In genomic region chr9:67620945-67621344, GRCm38 (mm10) we compare ENCODE assay signal across 21 mouse cellular contexts.
DNase-seq lines count a peak whose midpoint lies in the region; ATAC-seq lines count a peak whose summit lies in the region.
"Had no signal": no experiment of that assay in that cellular context is flagged by ENCODE, and none has a peak within 500 bp of the region (broad histone marks: within the 10 kb centered on the region; RNA-seq: fewer than 3 reads in every experiment).

No protein-coding gene starts in this region.

- H3K4me3 ChIP-seq in embryonic facial prominence, embryonic 12.5 days, result no peak overlapping the region
- H3K4me3 ChIP-seq in limb, embryonic 11.5 days (ENCODE audit: low read depth, low read length), result no peak overlapping the region
- no peak overlapping the region for H3K4me3 ChIP-seq in kidney, embryonic 16.5 days (ENCODE audit: low read length)
- H3K4me3 ChIP-seq: forebrain, embryonic 10.5 days; heart, embryonic 13.5 days; hindbrain, embryonic 15.5 days had no signal

- H3K9me3 ChIP-seq in embryonic facial prominence, embryonic 12.5 days, result no peaks in the 10 kb centered on the region
- no peaks in the 10 kb centered on the region for H3K9me3 ChIP-seq in limb, embryonic 11.5 days (ENCODE audit: control insufficient read depth, low read length)
- H3K9me3 ChIP-seq in kidney, embryonic 16.5 days (ENCODE audit: low read length), result no peaks in the 10 kb centered on the region
- H3K9me3 ChIP-seq: forebrain, embryonic 10.5 days; heart, embryonic 13.5 days; hindbrain, embryonic 15.5 days had no signal

- no peak overlapping the region for H3K4me2 ChIP-seq in embryonic facial prominence, embryonic 12.5 days (replicated peaks)
- H3K4me2 ChIP-seq in limb, embryonic 11.5 days (ENCODE audit: low read depth, severe bottlenecking), result no peak overlapping the region
- no peak overlapping the region for H3K4me2 ChIP-seq in kidney, embryonic 16.5 days (replicated peaks; ENCODE audit: low read depth, low read length)
- H3K4me2 ChIP-seq: heart, embryonic 13.5 days; hindbrain, embryonic 15.5 days had no signal

- H3K27me3 ChIP-seq in embryonic facial prominence, embryonic 12.5 days, result no peaks in the 10 kb centered on the region
- H3K27me3 ChIP-seq in limb, embryonic 11.5 days (ENCODE audit: control insufficient read depth, insufficient read depth, low read length), result no peaks in the 10 kb centered on the region
- H3K27me3 ChIP-seq in kidney, embryonic 16.5 days (ENCODE audit: insufficient read depth, low read length), result no peaks in the 10 kb centered on the region
- H3K27me3 ChIP-seq: CH12.LX; hindbrain, embryonic 15.5 days; Patski had no signal

- H3K27ac ChIP-seq in embryonic facial prominence, embryonic 12.5 days, result peak overlapping the region; percentile 60; the same call in 1 of the 2 replicates
- 0 out of 2 replicates have a peak overlapping the region, but pooled peaks have one; percentile 18 for H3K27ac ChIP-seq in limb, embryonic 11.5 days (replicated peaks; ENCODE audit: low read depth, low read length)
- no peak overlapping the region for H3K27ac ChIP-seq in kidney, embryonic 16.5 days (ENCODE audit: low read length)
- H3K27ac ChIP-seq: forebrain, embryonic 10.5 days; heart, embryonic 13.5 days; hindbrain, embryonic 15.5 days had no signal

- no peak overlapping the region for H3K9ac ChIP-seq in embryonic facial prominence, embryonic 12.5 days
- no peak overlapping the region for H3K9ac ChIP-seq in limb, embryonic 11.5 days (ENCODE audit: low read length)
- H3K9ac ChIP-seq in kidney, embryonic 16.5 days (replicated peaks; ENCODE audit: low read length), result no peak overlapping the region
- H3K9ac ChIP-seq: heart, embryonic 13.5 days; hindbrain, embryonic 15.5 days had no signal

- WGBS in embryonic facial prominence, embryonic 12.5 days, result 6% methylated on average over 3 of the region's 3 CpGs
- WGBS in limb, embryonic 11.5 days, result 14% methylated on average over 3 of the region's 3 CpGs
- 46% methylated on average over 3 of the region's 3 CpGs for WGBS in kidney, embryonic 16.5 days

- peaks cover 34% of the 10 kb centered on the region for H3K4me1 ChIP-seq in embryonic facial prominence, embryonic 12.5 days
- H3K4me1 ChIP-seq in limb, embryonic 11.5 days (ENCODE audit: control insufficient read depth, insufficient read depth, low read length), result peaks cover 30% of the 10 kb centered on the region
- H3K4me1 ChIP-seq in kidney, embryonic 16.5 days (ENCODE audit: insufficient read depth, low read length), result peaks cover 12% of the 10 kb centered on the region

- no peaks in the 10 kb centered on the region for H3K36me3 ChIP-seq in embryonic facial prominence, embryonic 12.5 days
- no peaks in the 10 kb centered on the region for H3K36me3 ChIP-seq in limb, embryonic 11.5 days (ENCODE audit: control insufficient read depth, insufficient read depth, low read length)
- H3K36me3 ChIP-seq in kidney, embryonic 16.5 days (ENCODE audit: insufficient read depth, low read length), result no peaks in the 10 kb centered on the region
- H3K36me3 ChIP-seq: forebrain, embryonic 10.5 days; heart, embryonic 13.5 days; hindbrain, embryonic 15.5 days had no signal

- peak; percentile 47; the same call in 1 of the 2 replicates for ATAC-seq in embryonic facial prominence, embryonic 12.5 days (ENCODE audit: insufficient number of reproducible peaks, insufficient read depth, low FRiP score, low TSS enrichment)
- no peak for ATAC-seq in limb, embryonic 11.5 days (ENCODE audit: insufficient number of reproducible peaks, low FRiP score, low TSS enrichment, low read depth)
- ATAC-seq in kidney, embryonic 16.5 days (ENCODE audit: low FRiP score, low TSS enrichment), result no peak
- ATAC-seq: activated CD4-positive, CD25-positive, alpha-beta regulatory T cell, adult 4 months; forebrain, embryonic 14.5 days; Patski had no signal

- DNase-seq in embryo, embryonic 11 days, result peak; percentile 43
- DNase-seq in embryo, embryonic 9.5 days (ENCODE audit: extremely low spot score), result no peak
- no peak for DNase-seq in limb, embryonic 11.5 days (ENCODE audit: low spot score)
- no peak for DNase-seq in gastrocnemius, adult 18-20 months (ENCODE audit: low spot score)
- no peak for DNase-seq in cerebellum, adult 18-20 months
- DNase-seq: adrenal gland, postnatal 14 days; cerebellum, adult 11-12 months; cerebellum, adult 9-11 months; cerebellum, postnatal 36 days; gastrocnemius, postnatal 36 days; heart, adult 11 months; heart, postnatal 36 days had no signal
